In the genomic region with DNA sequence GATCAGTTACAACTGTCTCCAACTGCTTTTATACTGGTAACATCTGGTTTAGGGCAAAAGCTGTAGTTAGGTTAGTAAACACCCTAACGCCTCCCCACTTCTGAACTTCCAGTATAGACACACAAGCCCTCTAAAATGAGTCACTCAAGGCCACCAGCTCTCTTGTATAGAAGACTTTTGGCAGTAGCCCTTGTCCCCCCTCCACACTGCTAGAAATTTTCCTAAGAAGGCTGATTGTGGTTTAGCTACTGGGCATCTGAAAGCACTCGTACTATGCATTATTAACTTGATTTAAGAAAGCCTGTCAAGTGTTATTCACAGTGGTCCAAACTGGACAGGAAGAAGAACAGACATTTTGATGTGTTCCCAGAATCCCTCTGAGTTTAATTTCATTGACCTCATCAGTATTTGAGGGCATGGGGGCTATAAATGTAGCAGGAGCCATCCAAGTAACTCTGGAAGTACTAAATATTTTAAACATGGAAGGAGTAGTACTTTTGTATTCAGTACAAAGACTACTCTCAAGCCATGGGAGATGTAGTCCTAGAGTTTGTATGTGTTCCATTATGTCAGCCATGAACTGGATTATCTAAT, we compare ENCODE assay signal across 20 mouse cellular contexts.
DNase-seq lines count a peak whose midpoint lies in the region; ATAC-seq and TF ChIP-seq lines count a peak whose summit lies in the region.
"Had no signal": no experiment of that assay in that cellular context is flagged by ENCODE, and none has a peak within 500 bp of the region (broad histone marks: within the 10 kb centered on the region; RNA-seq: fewer than 3 reads in every experiment).

No protein-coding gene starts in this region.

- H3K4me2 ChIP-seq in lung, postnatal 0 days (replicated peaks; ENCODE audit: low read depth, low read length), result no peak overlapping the region
- H3K4me2 ChIP-seq: heart, embryonic 12.5 days; hindbrain, embryonic 14.5 days had no signal

- H3K27me3 ChIP-seq in kidney, adult 2 months (replicated peaks; ENCODE audit: control insufficient read depth, insufficient read depth, low read length), result no peaks in the 10 kb centered on the region
- H3K27me3 ChIP-seq in lung, postnatal 0 days (replicated peaks; ENCODE audit: insufficient read depth, low read length), result no peaks in the 10 kb centered on the region
- H3K27me3 ChIP-seq: heart, embryonic 12.5 days had no signal

- no peak for TF ChIP-seq EP300 in lung, postnatal 0 days (IDR thresholded peaks at IDR 0.05)

- H3K27ac ChIP-seq in kidney, adult 2 months (ENCODE audit: insufficient read depth, low read depth, low read length), result 0 out of 2 replicates have a peak overlapping the region, but pooled peaks have one; percentile 31
- H3K27ac ChIP-seq in lung, postnatal 0 days (ENCODE audit: low read length), result no peak overlapping the region
- H3K27ac ChIP-seq: embryonic facial prominence, embryonic 10.5 days; forebrain, embryonic 10.5 days; gastrocnemius, adult 2 months; hindbrain, embryonic 10.5 days; hindbrain, embryonic 14.5 days had no signal

- H3K4me1 ChIP-seq in kidney, adult 2 months (ENCODE audit: control insufficient read depth, insufficient read depth, low read length), result no peaks in the 10 kb centered on the region
- no peaks in the 10 kb centered on the region for H3K4me1 ChIP-seq in lung, postnatal 0 days (ENCODE audit: insufficient read depth, low read depth, low read length)
- H3K4me1 ChIP-seq: embryonic facial prominence, embryonic 10.5 days; heart, embryonic 12.5 days; hindbrain, embryonic 10.5 days had no signal

- no peaks in the 10 kb centered on the region for H3K36me3 ChIP-seq in kidney, adult 2 months (ENCODE audit: control insufficient read depth, insufficient read depth, low read length)
- H3K36me3 ChIP-seq in lung, postnatal 0 days (ENCODE audit: insufficient read depth, low read length), result no peaks in the 10 kb centered on the region
- H3K36me3 ChIP-seq: heart, embryonic 12.5 days; hindbrain, embryonic 10.5 days had no signal

- 73% methylated on average over 2 of the region's 2 CpGs for WGBS in kidney, adult 2 months
- 87% methylated on average over 2 of the region's 2 CpGs for WGBS in lung, postnatal 0 days

- no peak for ATAC-seq in lung, postnatal 0 days
- ATAC-seq in CD4-positive, CD25-positive, alpha-beta regulatory T cell, adult 4 months, result no peak
- ATAC-seq: forebrain, embryonic 14.5 days had no signal

- H3K4me3 ChIP-seq in kidney, adult 2 months (ENCODE audit: insufficient read depth, low read depth, low read length), result no peak overlapping the region
- H3K4me3 ChIP-seq in lung, postnatal 0 days (ENCODE audit: low read depth, low read length), result no peak overlapping the region
- H3K4me3 ChIP-seq: embryonic facial prominence, embryonic 10.5 days; erythroblast, embryonic 14.5 days; forebrain, embryonic 10.5 days; gastrocnemius, adult 2 months; heart, embryonic 12.5 days; hindbrain, embryonic 10.5 days had no signal

- no peaks in the 10 kb centered on the region for H3K9me3 ChIP-seq in lung, postnatal 0 days (ENCODE audit: low read length)
- H3K9me3 ChIP-seq: embryonic facial prominence, embryonic 10.5 days; forebrain, embryonic 10.5 days; heart, embryonic 12.5 days; hindbrain, embryonic 10.5 days had no signal

- no peak overlapping the region for H3K9ac ChIP-seq in lung, postnatal 0 days (replicated peaks; ENCODE audit: low read depth)
- H3K9ac ChIP-seq: heart, embryonic 12.5 days; hindbrain, embryonic 14.5 days had no signal

- no peak for TF ChIP-seq CTCF in kidney, adult 2 months (conservative IDR thresholded peaks at IDR 0.05; ENCODE audit: insufficient read depth, insufficient read length, low read depth, low read length)
- TF ChIP-seq CTCF in lung, postnatal 0 days (IDR thresholded peaks at IDR 0.05), result no peak

- TF ChIP-seq POLR2A in kidney, adult 2 months (IDR thresholded peaks at IDR 0.05; ENCODE audit: low read depth, low read length), result no peak

- DNase-seq in kidney, adult 2 months, result peak; percentile 35
- no peak for DNase-seq in kidney, adult 8-10 months
- DNase-seq in lung, postnatal 10 days, result peak; percentile 5
- DNase-seq in lung, postnatal 0 days (ENCODE audit: low spot score), result no peak
- peak; percentile 79 for DNase-seq in Muller cell, postnatal 12 days (ENCODE audit: inconsistent ontology term)
- peak; percentile 34 for DNase-seq in kidney, postnatal 10 days
- no peak for DNase-seq in yolk sac, embryonic 10.5 days (ENCODE audit: low spot score)
- DNase-seq: adrenal gland, postnatal 25 days; cerebellum, adult 2 months; cerebellum, postnatal 10 days; gastrocnemius, adult 2 months; gastrocnemius, postnatal 25 days had no signal

Comparison
In these comparisons a context has a peak if more than half of its experiments do, and no peak if none do; other contexts are left out.
1. DNase-seq: peak in kidney, adult 2 months (single experiment), lung, postnatal 10 days (single experiment), Muller cell, postnatal 12 days (single experiment) and kidney, postnatal 10 days (single experiment); none in kidney, adult 8-10 months (0 of 2), lung, postnatal 0 days (single experiment) and yolk sac, embryonic 10.5 days (single experiment).